Mouse (Mus musculus): ENCODE results near the gene Tmeff1. TPM values are rescaled to one million over a fixed set of nuclear protein-coding genes. Genes with fewer than 3 reads are reported as not detected.

Tmeff1 gene
- polyA plus RNA-seq, 1 experiment: 106 TPM

DNA sequence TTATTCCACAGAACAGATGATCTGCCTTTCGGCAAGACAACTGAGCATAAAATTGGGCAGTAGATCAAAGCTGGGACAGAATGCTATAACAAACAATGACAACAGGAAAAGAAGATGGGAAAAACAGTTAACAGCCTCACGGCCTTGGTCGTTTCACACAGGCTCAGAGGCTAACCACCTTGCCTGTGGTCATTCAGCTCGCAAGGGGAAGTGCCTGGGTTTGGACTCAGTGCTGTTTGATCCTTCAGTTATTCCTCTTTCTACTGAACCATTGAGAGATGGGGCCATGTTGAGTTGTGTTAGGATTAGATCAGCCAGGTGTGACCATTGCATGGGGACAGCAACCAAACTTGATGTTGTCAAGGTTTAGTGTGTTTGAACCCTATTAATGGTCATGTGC, 75.2 kb downstream of the Tmeff1 start:
- TF ChIP-seq POLR2A (IDR thresholded peaks at IDR 0.05; ENCODE audit: extremely low read depth, insufficient read depth, low read length) (no peak), CTCF (IDR thresholded peaks at IDR 0.05; ENCODE audit: extremely low read depth, insufficient read depth, low read length) (no peak)

DNA sequence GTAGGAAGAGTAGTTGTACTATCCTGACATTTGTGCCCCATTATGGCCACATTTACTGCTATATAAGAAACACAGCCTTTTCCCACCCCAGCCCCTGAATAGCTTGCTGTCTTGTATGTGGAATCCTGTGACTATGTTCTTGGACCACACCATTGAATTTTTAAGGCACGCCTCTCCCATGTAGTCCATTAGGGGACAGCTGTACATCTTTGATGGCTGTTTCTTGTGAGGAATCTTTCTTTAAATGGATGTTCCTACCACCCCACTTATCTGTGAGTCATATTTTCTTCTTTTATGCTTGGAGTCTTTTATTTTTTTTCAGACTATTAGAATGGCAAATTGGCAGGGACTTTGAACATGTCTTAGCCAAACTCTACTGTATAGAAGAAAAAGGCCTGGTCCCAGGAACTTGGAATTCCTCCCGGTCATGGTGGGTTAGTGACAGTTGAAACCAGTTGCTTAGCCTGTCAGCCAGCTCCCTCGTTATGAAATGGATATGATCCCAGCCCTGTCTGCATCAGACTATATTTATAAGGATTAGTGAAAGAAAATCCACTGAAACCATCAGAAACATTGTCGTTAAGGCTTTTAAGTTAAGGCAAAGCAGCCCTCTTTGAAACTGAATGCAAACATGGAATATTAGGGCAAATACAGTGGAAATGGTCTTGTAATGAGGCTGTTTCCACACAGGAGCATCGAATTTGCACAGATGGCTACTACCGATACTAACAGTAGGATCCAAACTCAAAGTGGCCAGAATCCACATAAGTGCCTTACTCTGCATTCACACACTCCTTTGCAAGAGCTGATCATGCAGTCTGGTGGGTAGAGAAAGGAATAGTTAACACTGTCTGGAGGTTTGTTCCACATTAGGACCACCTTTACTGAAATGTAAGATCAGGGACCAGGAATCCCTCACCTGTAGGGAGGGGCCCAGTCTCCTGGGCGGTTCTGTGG, 75.9 kb downstream of the Tmeff1 start:
- Histone ChIP-seq H3K4me1 (ENCODE audit: control insufficient read depth, insufficient read depth, low read length) (peaks cover 4% of the 10 kb centered on the region; the same call in 1 of the 2 replicates), H3K27ac (ENCODE audit: insufficient read depth, low read length) (peak overlapping the region; percentile 70; the same call in 1 of the 2 replicates), H3K4me3 (ENCODE audit: insufficient read depth, low read length) (no peak overlapping the region)
- no peak for TF ChIP-seq POLR2A (IDR thresholded peaks at IDR 0.05; ENCODE audit: extremely low read depth, insufficient read depth, low read length)
- no peak for TF ChIP-seq CTCF (IDR thresholded peaks at IDR 0.05; ENCODE audit: extremely low read depth, insufficient read depth, low read length)

More for the DNA sequence above, 75.2 kb downstream of the Tmeff1 start:
- Histone ChIP-seq H3K4me3 (ENCODE audit: insufficient read depth, low read length) (no peak overlapping the region), H3K4me1 (ENCODE audit: control insufficient read depth, insufficient read depth, low read length) (peaks cover 4% of the 10 kb centered on the region; the same call in 1 of the 2 replicates), H3K27ac (ENCODE audit: insufficient read depth, low read length) (peak overlapping the region; percentile 70; the same call in 1 of the 2 replicates)

DNA sequence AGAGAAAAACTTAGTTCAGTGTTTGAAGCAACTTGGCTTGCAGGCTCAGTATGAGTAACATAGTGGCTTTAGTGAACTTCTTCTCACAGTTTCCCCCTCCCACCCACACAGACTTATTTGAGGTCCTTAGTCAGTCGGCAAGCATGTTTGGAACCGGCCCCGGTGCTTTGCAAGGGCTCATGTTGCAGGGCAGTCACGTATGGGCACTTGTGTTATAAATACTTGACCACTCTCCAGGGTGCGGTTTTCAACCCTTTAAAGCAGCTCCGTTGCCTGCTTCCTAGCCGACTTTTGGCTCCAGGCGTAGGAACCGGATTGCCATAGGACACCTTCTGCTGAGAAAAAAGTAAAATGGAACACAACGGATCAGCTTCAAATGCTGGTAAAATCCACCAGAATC, 78.3 kb downstream of the Tmeff1 start, which contains the start of gene Cavin4:
Cavin4 (plus strand) TSS at position 244 of the 400 bp plus-strand sequence.
- H3K27ac ChIP-seq (ENCODE audit: insufficient read depth, low read length): no peak within 1 kb of the TSS
- H3K4me1 ChIP-seq (ENCODE audit: control insufficient read depth, insufficient read depth, low read length): peaks cover 4% of the 10 kb centered on the region; the same call in 1 of the 2 replicates
- no peak within 1 kb of the TSS for H3K4me3 ChIP-seq (ENCODE audit: insufficient read depth, low read length)
- TF ChIP-seq POLR2A (IDR thresholded peaks at IDR 0.05; ENCODE audit: extremely low read depth, insufficient read depth, low read length) (no peak), CTCF (IDR thresholded peaks at IDR 0.05; ENCODE audit: extremely low read depth, insufficient read depth, low read length) (no peak)

DNA sequence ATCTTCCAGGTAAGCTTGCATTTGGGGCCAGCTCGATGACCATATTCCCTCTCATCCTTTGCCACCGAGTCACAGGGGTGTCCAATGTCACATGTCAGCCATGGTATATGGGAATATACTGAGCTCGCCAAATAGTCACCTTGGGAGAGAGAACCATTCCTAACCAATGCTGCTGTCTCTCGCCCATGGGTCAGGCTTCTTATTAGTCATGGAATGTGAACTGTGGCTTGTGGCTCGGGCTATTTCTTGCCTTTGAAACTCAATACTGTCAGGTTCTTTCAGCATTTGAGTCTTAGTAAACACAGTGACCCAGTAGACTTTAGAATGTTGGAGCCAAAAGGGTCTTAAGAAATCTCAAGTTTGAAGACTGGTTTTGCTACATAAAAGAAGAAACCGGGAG, 79.0 kb downstream of the Tmeff1 start:
- no peak overlapping the region for H3K4me3 ChIP-seq (ENCODE audit: insufficient read depth, low read length)
- peaks cover 4% of the 10 kb centered on the region; the same call in 1 of the 2 replicates for H3K4me1 ChIP-seq (ENCODE audit: control insufficient read depth, insufficient read depth, low read length)
- H3K27ac ChIP-seq (ENCODE audit: insufficient read depth, low read length): no peak overlapping the region
- TF ChIP-seq CTCF (IDR thresholded peaks at IDR 0.05; ENCODE audit: extremely low read depth, insufficient read depth, low read length) (no peak), POLR2A (IDR thresholded peaks at IDR 0.05; ENCODE audit: extremely low read depth, insufficient read depth, low read length) (no peak)

DNA sequence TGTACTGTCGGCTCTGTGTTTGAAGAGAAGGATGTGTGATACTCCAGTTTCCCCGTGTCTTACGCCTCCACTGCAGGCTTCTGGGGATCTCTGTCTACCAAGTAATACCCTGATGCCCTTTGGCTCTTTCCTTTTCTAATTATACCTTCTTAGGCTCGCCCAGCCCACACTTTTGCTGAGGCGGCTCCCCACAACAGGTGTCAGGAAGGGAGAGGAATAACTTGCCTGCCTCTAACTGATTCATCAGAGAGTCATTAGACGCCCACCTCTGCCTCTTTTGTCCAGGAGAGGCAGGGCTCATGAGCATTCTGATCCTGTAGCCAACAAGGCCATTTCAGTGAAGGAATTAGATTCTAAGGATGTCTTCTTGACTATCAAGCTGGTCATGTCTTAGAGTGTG, 82.3 kb downstream of the Tmeff1 start:
- Histone ChIP-seq H3K4me1 (ENCODE audit: control insufficient read depth, insufficient read depth, low read length) (no peaks in the 10 kb centered on the region), H3K4me3 (ENCODE audit: insufficient read depth, low read length) (no peak overlapping the region), H3K27ac (ENCODE audit: insufficient read depth, low read length) (no peak overlapping the region)
- no peak for TF ChIP-seq CTCF (IDR thresholded peaks at IDR 0.05; ENCODE audit: extremely low read depth, insufficient read depth, low read length)
- no peak for TF ChIP-seq POLR2A (IDR thresholded peaks at IDR 0.05; ENCODE audit: extremely low read depth, insufficient read depth, low read length)

DNA sequence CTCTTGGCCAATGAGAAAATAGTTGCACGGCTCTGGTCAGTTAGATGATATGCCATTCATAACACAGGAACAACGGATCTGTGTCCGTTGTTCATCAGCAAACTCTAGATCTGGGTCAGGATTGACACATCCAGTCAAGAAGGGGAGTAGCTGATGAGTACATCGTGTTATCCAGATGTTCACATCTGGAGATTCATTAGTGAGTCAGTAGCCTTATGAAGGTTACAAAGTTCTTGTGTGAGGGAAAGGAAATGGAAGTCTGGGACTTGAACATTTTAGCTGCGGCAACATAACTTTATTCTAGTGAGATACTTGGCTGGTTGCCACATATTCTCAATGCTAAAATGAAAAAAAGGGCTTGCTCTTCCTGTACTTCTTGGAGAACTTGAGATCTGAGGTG, 87.9 kb downstream of the Tmeff1 start:
- no peak for TF ChIP-seq CTCF (IDR thresholded peaks at IDR 0.05; ENCODE audit: extremely low read depth, insufficient read depth, low read length)
- no peak for TF ChIP-seq POLR2A (IDR thresholded peaks at IDR 0.05; ENCODE audit: extremely low read depth, insufficient read depth, low read length)
- no peak overlapping the region for H3K27ac ChIP-seq (ENCODE audit: insufficient read depth, low read length)
- no peaks in the 10 kb centered on the region; the same call in 1 of the 2 replicates for H3K4me1 ChIP-seq (ENCODE audit: control insufficient read depth, insufficient read depth, low read length)
- H3K4me3 ChIP-seq (ENCODE audit: insufficient read depth, low read length): no peak overlapping the region

DNA sequence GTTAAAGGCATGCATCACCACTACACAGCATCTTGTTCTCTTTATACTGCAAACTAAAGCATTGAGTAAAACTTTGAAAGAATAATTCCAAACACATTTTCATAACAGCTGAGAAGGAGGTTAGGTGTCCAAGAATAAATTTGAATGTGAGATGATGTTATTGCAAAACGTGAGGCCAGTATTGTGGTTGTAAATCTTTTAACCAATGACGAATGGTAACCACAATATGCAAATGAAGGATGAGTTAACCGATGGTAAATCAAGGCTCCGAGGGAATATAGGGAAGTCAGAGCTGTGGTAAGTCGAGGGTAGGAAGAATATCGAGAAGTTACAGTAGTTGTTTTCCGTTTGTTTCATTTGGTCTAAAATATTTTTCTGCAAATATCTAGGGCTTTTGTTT, 89.4 kb downstream of the Tmeff1 start:
- TF ChIP-seq CTCF (IDR thresholded peaks at IDR 0.05; ENCODE audit: extremely low read depth, insufficient read depth, low read length) (no peak), POLR2A (IDR thresholded peaks at IDR 0.05; ENCODE audit: extremely low read depth, insufficient read depth, low read length) (no peak)
- no peak overlapping the region for H3K27ac ChIP-seq (ENCODE audit: insufficient read depth, low read length)
- H3K4me1 ChIP-seq (ENCODE audit: control insufficient read depth, insufficient read depth, low read length): no peaks in the 10 kb centered on the region; the same call in 1 of the 2 replicates
- H3K4me3 ChIP-seq (ENCODE audit: insufficient read depth, low read length): no peak overlapping the region

DNA sequence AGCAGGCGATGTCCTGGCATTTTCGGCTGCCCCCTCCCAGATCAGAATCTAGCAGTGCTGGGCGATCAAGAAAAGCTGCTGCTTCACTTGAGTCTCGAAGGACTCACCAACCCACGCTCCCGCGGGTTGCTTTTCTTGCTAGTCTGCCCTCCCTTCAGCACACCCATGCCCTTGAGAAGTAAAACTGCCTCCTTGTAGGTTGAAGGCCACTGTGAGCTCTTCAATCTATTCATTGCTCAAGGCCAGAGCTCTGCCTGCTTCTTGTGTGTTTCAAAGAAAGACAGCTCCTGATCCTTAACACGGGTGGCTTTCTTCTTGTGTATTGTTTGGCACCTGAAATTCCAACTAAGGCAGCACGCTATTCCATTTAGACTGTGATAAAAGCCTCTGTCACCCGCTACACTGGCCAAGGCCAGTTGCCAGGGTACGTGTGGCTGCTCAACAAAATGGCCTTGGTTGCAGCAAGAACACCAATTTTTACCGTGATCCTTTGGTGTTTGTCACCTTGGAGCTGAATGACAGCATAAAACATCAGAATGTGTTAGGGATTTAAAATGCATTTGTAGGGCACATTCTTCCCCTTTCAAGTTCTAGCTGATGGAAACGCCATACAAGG, 91.7 kb downstream of the Tmeff1 start:
- H3K4me1 ChIP-seq (ENCODE audit: control insufficient read depth, insufficient read depth, low read length): no peaks in the 10 kb centered on the region; the same call in 1 of the 2 replicates
- H3K27ac ChIP-seq (ENCODE audit: insufficient read depth, low read length): no peak overlapping the region
- TF ChIP-seq POLR2A (IDR thresholded peaks at IDR 0.05; ENCODE audit: extremely low read depth, insufficient read depth, low read length): no peak
- TF ChIP-seq CTCF (IDR thresholded peaks at IDR 0.05; ENCODE audit: extremely low read depth, insufficient read depth, low read length): no peak
- H3K4me3 ChIP-seq (ENCODE audit: insufficient read depth, low read length): no peak overlapping the region

DNA sequence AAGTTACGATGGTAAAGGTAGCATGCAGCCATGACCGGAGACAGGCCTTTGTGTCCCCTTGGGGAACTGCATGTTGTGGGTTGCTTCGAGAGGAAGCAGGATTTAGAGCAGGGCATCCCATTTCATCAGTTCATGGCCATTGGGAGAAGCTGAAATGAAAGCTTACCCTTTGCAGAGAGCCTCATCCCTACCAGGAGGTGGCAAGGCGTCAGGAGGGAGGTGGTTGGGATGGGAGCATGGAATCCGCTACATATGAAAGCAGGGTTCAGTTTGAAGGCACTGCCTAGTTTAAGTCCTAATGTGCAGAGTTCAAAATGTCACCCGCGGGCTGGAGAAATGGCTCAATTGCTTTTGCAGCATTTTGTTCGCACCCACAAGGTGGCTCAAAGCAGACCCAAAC, 92.3 kb downstream of the Tmeff1 start:
- no peaks in the 10 kb centered on the region; the same call in 1 of the 2 replicates for H3K4me1 ChIP-seq (ENCODE audit: control insufficient read depth, insufficient read depth, low read length)
- no peak overlapping the region for H3K4me3 ChIP-seq (ENCODE audit: insufficient read depth, low read length)
- H3K27ac ChIP-seq (ENCODE audit: insufficient read depth, low read length): no peak overlapping the region
- no peak for TF ChIP-seq POLR2A (IDR thresholded peaks at IDR 0.05; ENCODE audit: extremely low read depth, insufficient read depth, low read length)
- no peak for TF ChIP-seq CTCF (IDR thresholded peaks at IDR 0.05; ENCODE audit: extremely low read depth, insufficient read depth, low read length)

Measured in cortical plate, adult 2 months (tissue).